Mouse (Mus musculus) stomach, postnatal 0 days (tissue): ENCODE results near the gene Surf2. TPM values are rescaled to one million over a fixed set of nuclear protein-coding genes. Genes with fewer than 3 reads are reported as not detected.

Source experiments
- ATAC-seq: fragments of 200-750 bp; cut with Nextera tagmentation; 2 replicates; pipeline ENCODE4 v1.8.0; 2017; ENCODE audit not compliant: low FRiP score, low TSS enrichment
- DNase-seq: peaks from one replicate; pipeline ENCODE4 v3.0.0-alpha.2; 2016; ENCODE audit warnings: low spot score
- H3K27ac ChIP-seq: fragments of 300-500 bp; sonication (generic); replicated peaks from 2 replicates; pipeline ENCODE4 v1.5.1; 2014; ENCODE audit warnings: mild to moderate bottlenecking, control low read depth
- H3K27me3 ChIP-seq: fragments of 300-500 bp; sonication (generic); 2 replicates; pipeline ENCODE4 v1.6.1; 2014; ENCODE audit warnings: low read length; ENCODE audit not compliant: control insufficient read depth, insufficient read depth
- H3K36me3 ChIP-seq: fragments of 300-500 bp; sonication (generic); 2 replicates; pipeline ENCODE4 v1.6.1; 2014; ENCODE audit warnings: low read length, mixed read lengths; ENCODE audit not compliant: control insufficient read depth, insufficient read depth
- H3K4me1 ChIP-seq: fragments of 300-500 bp; sonication (generic); replicated peaks from 2 replicates; pipeline ENCODE4 v1.6.1; 2014; ENCODE audit warnings: antibody characterized with exemption; ENCODE audit not compliant: control insufficient read depth, insufficient read depth
- H3K4me2 ChIP-seq: fragments of 300-500 bp; sonication (generic); replicated peaks from 2 replicates; pipeline ENCODE4 v1.6.1; 2014; ENCODE audit warnings: low read depth, mild to moderate bottlenecking, control low read depth, moderate library complexity
- H3K4me3 ChIP-seq: fragments of 300-500 bp; sonication (generic); 2 replicates; pipeline ENCODE4 v1.5.1; 2014; ENCODE audit warnings: low read depth, low read length, control low read depth
- H3K9ac ChIP-seq: fragments of 300-500 bp; sonication (generic); 2 replicates; pipeline ENCODE4 v1.6.1; 2014; ENCODE audit warnings: mild to moderate bottlenecking, low read length, control low read depth, mixed read lengths
- H3K9me3 ChIP-seq: fragments of 300-500 bp; sonication (generic); 2 replicates; pipeline ENCODE4 v1.6.1; 2016; ENCODE audit warnings: low read length; ENCODE audit not compliant: control insufficient read depth
- CTCF ChIP-seq: IDR thresholded peaks from 2 replicates; pipeline ENCODE4 v1.5.1; 2016; ENCODE audit warnings: antibody characterized with exemption, low read depth, mild to moderate bottlenecking, moderate library complexity
- EP300 ChIP-seq: optimal IDR thresholded peaks from 2 replicates; pipeline ENCODE3; 2016; ENCODE audit warnings: antibody characterized with exemption
- WGBS: fragments of 180-500 bp; shearing (Covaris S2); extraction: QIAGEN DNeasy Blood & Tissue Kit; methylation state at CpG from one replicate; pipeline ENCODE4 v1.1.7; 2014; 5-methylcytosine and 5-hydroxymethylcytosine counted together
- polyA plus RNA-seq: library from polyadenylated mRNA; unstranded; fragments of >200 nt; fragmentation: Nextera tagmentation; extraction: Ambion mirVana; gene quantifications from 2 replicates; pipeline ENCODE4 v1.2.1, GENCODE M21; 2015

The Surf2 gene
- polyA plus RNA-seq, 1 experiment from 2014 or later = 26.5 TPM

- no peaks in the 10 kb centered on the region for H3K4me1 ChIP-seq
- H3K27me3 ChIP-seq = no peaks in the 10 kb centered on the region
- DNase-seq (no peak), ATAC-seq (no peak)
- peaks cover 19% of the 10 kb centered on the region for H3K36me3 ChIP-seq
- H3K4me3 ChIP-seq = no peak overlapping the region
- H3K4me2 ChIP-seq = no peak overlapping the region
- H3K9ac ChIP-seq = no peak overlapping the region
- TF ChIP-seq EP300 (no peak), CTCF (no peak)
- no peaks in the 10 kb centered on the region for H3K9me3 ChIP-seq
- no peak overlapping the region for H3K27ac ChIP-seq
- WGBS = 90% methylated on average over 8 of the region's 8 CpGs
These were observed 35.3 kb downstream of the Surf2 start for GRCm38 (mm10) chr2:26951346-26951905.

GRCm38 (mm10) chr2:26952193-26952592 is 36.0 kb downstream of the Surf2 start:
- peaks cover 20% of the 10 kb centered on the region for H3K36me3 ChIP-seq
- ATAC-seq = no peak
- no peaks in the 10 kb centered on the region for H3K27me3 ChIP-seq
- WGBS = 92% methylated on average over 4 of the region's 4 CpGs
- no peaks in the 10 kb centered on the region for H3K9me3 ChIP-seq
- no peak overlapping the region for H3K9ac ChIP-seq
- H3K4me1 ChIP-seq = no peaks in the 10 kb centered on the region
- H3K4me3 ChIP-seq = no peak overlapping the region
- no peak overlapping the region for H3K27ac ChIP-seq
- TF ChIP-seq EP300 (no peak), CTCF (no peak)
- DNase-seq = no peak
- no peak overlapping the region for H3K4me2 ChIP-seq

DNA sequence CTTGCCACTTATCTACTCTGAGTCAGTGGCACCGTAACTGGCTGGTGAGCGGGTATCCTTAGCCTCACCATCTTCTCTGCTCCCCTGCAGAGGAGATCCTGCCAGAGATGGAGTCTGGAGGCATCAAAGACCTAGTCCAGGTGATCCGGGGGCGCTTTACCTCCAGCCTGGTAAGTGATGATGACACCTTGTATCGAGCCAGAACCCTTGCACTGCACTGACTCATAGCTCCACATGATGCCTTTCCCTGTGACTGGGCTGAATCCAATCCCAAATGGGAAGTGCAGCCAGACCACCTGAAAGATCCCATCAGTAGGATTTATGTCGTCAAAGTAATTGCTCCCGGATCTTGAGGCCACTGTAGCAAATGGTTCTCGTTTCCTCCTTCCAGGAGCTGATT is 36.7 kb downstream of the Surf2 start:
- TF ChIP-seq CTCF (no peak), EP300 (no peak)
- H3K36me3 ChIP-seq = peaks cover 21% of the 10 kb centered on the region
- WGBS = 88% methylated on average over 8 of the region's 8 CpGs

GRCm38 (mm10) chr2:26954735-26955395 is 38.7 kb downstream of the Surf2 start:
- H3K4me2 ChIP-seq = no peak overlapping the region
- H3K27ac ChIP-seq = no peak overlapping the region
- H3K9me3 ChIP-seq = no peaks in the 10 kb centered on the region
- no peak for TF ChIP-seq CTCF
- no peak for TF ChIP-seq EP300
- 88% methylated on average over 2 of the region's 2 CpGs for WGBS
- no peak overlapping the region for H3K4me3 ChIP-seq
- H3K9ac ChIP-seq = no peak overlapping the region
- H3K36me3 ChIP-seq = peaks cover 30% of the 10 kb centered on the region
- H3K27me3 ChIP-seq = no peaks in the 10 kb centered on the region
- DNase-seq (no peak), ATAC-seq (no peak)
- no peaks in the 10 kb centered on the region for H3K4me1 ChIP-seq

More for the DNA sequence above, 36.7 kb downstream of the Surf2 start:
- Histone ChIP-seq H3K4me1 (no peaks in the 10 kb centered on the region), H3K4me2 (no peak overlapping the region), H3K27me3 (no peaks in the 10 kb centered on the region), H3K9me3 (no peaks in the 10 kb centered on the region), H3K27ac (no peak overlapping the region), H3K4me3 (no peak overlapping the region), H3K9ac (no peak overlapping the region)
- no peak for DNase-seq
- ATAC-seq = no peak

- Histone ChIP-seq H3K4me3 (no peak overlapping the region), H3K4me2 (no peak overlapping the region), H3K36me3 (peaks cover 34% of the 10 kb centered on the region), H3K9me3 (no peaks in the 10 kb centered on the region), H3K27ac (no peak overlapping the region), H3K9ac (no peak overlapping the region), H3K27me3 (no peaks in the 10 kb centered on the region), H3K4me1 (no peaks in the 10 kb centered on the region)
- peak; percentile 39 for DNase-seq
- peak; percentile 82 for ATAC-seq
- WGBS = 84% methylated on average over 12 of the region's 12 CpGs
- TF ChIP-seq EP300 = no peak
- TF ChIP-seq CTCF = no peak
These were observed 40.8 kb downstream of the Surf2 start for GRCm38 (mm10) chr2:26956811-26957487.

DNA sequence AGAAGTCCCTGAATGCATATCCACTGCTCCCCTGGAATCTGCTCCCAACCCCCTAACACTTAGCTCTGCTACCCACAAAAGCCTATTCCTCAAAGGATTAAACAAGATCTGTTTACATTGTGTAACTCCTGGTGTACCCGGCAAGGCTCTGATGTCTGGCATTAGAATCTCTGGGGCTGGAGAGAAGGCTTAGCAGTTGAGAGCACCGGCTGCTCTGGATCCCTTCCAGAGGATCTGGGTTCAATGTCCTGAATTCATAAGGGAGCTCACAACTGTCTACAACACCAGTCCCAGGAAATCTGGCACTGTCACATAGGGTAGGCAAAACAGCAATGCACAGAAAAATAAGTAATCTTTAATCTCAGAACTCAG is 41.3 kb downstream of the Surf2 start:
- TF ChIP-seq CTCF (no peak), EP300 (no peak)
- Histone ChIP-seq H3K4me2 (no peak overlapping the region), H3K27ac (no peak overlapping the region), H3K36me3 (peaks cover 36% of the 10 kb centered on the region), H3K4me1 (no peaks in the 10 kb centered on the region), H3K4me3 (no peak overlapping the region), H3K9ac (no peak overlapping the region), H3K27me3 (no peaks in the 10 kb centered on the region), H3K9me3 (no peaks in the 10 kb centered on the region)
- no peak for DNase-seq
- ATAC-seq = no peak
- 48% methylated on average over 2 of the region's 2 CpGs for WGBS
